Mouse (Mus musculus) limb, embryonic 12.5 days (tissue): ENCODE measurements around the gene Ppard. TPM values are rescaled to one million over a fixed set of nuclear protein-coding genes. Genes with fewer than 3 reads are reported as not detected.
A peak's percentile ranks its signal among the peaks of the same experiment; 100 is the strongest.

Experiments used
- ATAC-seq: fragments of 200-750 bp; cut with Nextera tagmentation; 2 replicates; pipeline ENCODE4 v1.8.0; 2017; ENCODE audit warnings: low read depth, moderate TSS enrichment; ENCODE audit not compliant: insufficient number of reproducible peaks, insufficient read depth, low FRiP score, low TSS enrichment
- H3K27ac ChIP-seq: fragments of 300-500 bp; sonication (generic); 2 replicates; pipeline ENCODE4 v1.5.1; 2016; ENCODE audit warnings: mild to moderate bottlenecking, moderate library complexity
- H3K27me3 ChIP-seq: fragments of 300-500 bp; sonication (generic); 2 replicates; pipeline ENCODE4 v1.6.1; 2016; ENCODE audit warnings: mild to moderate bottlenecking, moderate library complexity
- H3K36me3 ChIP-seq: fragments of 300-500 bp; sonication (generic); 2 replicates; pipeline ENCODE4 v1.6.1; 2016; ENCODE audit warnings: mild to moderate bottlenecking, moderate library complexity
- H3K4me1 ChIP-seq: fragments of 300-500 bp; sonication (generic); replicated peaks from 2 replicates; pipeline ENCODE4 v1.6.1; 2016
- H3K4me2 ChIP-seq: fragments of 300-500 bp; sonication (generic); 2 replicates; pipeline ENCODE4 v1.6.1; 2016; ENCODE audit warnings: mild to moderate bottlenecking, moderate library complexity
- H3K4me3 ChIP-seq: fragments of 300-500 bp; sonication (generic); replicated peaks from 2 replicates; pipeline ENCODE4 v1.5.1; 2016; ENCODE audit warnings: mild to moderate bottlenecking
- H3K9ac ChIP-seq: fragments of 300-500 bp; sonication (generic); replicated peaks from 2 replicates; pipeline ENCODE4 v1.6.1; 2016; ENCODE audit warnings: mild to moderate bottlenecking, moderate library complexity
- H3K9me3 ChIP-seq: fragments of 300-500 bp; sonication (generic); 2 replicates; pipeline ENCODE4 v1.6.1; 2016; ENCODE audit warnings: mild to moderate bottlenecking, moderate library complexity
- WGBS: fragments of 180-500 bp; shearing (Covaris S2); methylation state at CpG from one replicate; pipeline ENCODE4 v1.1.7; 2016; 5-methylcytosine and 5-hydroxymethylcytosine counted together
- polyA plus RNA-seq: library from polyadenylated mRNA; unstranded; fragments of >200 nt; fragmentation: Nextera tagmentation; extraction: Ambion mirVana; gene quantifications from 2 replicates; pipeline ENCODE4 v1.2.1, GENCODE M21; 2016

Ppard gene
- polyA plus RNA-seq, 1 experiment from 2014 or later, result 3.2 TPM

DNA sequence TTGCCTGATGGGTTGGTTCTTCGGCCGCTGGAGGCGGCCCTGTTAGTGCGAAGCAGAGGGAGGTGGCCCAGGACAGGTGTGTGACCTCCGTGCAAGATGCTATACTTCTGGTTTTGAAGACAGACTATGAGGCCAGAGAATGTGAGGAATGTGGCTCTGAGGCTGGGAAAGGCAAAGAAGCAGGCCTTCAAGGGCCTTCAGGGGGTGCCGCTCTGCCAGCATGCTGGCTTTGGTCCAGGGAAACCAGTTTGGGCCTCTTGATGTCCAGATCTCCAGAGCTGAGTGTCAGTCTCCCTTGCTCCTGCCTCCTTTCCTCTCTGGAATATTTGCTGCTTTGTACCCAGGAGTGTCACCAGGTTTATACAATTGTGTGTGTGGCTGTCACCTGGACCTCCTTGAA is 9.8 kb downstream of the Ppard start:
- no peaks in the 10 kb centered on the region for H3K27me3 ChIP-seq
- H3K4me3 ChIP-seq, result no peak overlapping the region
- ATAC-seq, result no peak
- H3K4me1 ChIP-seq, result peaks cover 31% of the 10 kb centered on the region
- no peak overlapping the region for H3K9ac ChIP-seq
- no peaks in the 10 kb centered on the region for H3K9me3 ChIP-seq
- no peak overlapping the region for H3K4me2 ChIP-seq
- 82% methylated on average over 6 of the region's 6 CpGs for WGBS
- peaks cover 61% of the 10 kb centered on the region for H3K36me3 ChIP-seq
- H3K27ac ChIP-seq, result 0 out of 2 replicates have a peak overlapping the region, but pooled peaks have one; percentile 23

DNA sequence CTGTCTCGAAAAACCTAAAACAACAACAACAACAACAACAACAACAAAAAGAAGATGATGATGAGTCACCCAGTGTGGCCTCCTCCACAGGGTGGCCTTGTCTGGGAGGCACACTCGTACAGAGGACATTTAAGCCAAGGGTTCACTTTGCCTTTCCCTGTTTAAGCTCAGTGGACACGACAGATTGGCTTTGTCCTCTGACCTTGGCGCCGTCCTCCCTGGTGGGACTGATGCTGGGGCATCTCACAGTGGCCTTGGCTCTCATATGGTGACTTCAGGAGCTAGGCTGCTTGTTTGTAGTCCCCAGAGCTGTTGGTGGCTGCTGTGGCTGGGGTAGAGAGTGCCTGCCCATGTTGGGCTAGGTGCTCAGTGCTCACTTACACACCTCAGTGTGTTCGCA is 11.7 kb downstream of the Ppard start:
- WGBS, result 84% methylated on average over 6 of the region's 6 CpGs
- Histone ChIP-seq H3K27ac (peak overlapping the region; percentile 93), H3K9me3 (no peaks in the 10 kb centered on the region), H3K9ac (no peak overlapping the region), H3K4me2 (no peak overlapping the region), H3K4me1 (peaks cover 47% of the 10 kb centered on the region), H3K36me3 (peaks cover 45% of the 10 kb centered on the region), H3K4me3 (no peak overlapping the region), H3K27me3 (no peaks in the 10 kb centered on the region)
- no peak for ATAC-seq

DNA sequence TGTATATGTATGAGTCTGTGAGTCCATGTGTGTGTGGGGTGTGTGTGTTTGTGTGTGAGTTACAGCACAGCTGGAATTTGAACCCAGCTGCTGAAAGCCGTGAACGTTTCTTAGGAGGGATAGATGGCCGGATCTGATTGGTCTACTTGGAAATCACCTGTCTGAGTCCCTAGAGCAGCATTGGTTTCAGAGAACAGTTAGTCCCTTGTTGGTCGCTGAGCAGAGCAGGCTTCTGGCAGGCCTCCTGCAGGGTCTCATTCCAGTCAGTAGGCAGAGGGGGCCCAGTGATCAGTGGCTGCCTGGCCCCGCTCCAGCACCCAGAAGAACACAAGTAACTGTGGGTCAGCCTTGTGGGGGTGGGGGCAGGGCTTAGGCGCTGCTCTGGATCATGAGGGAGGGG is 12.2 kb downstream of the Ppard start:
- H3K9ac ChIP-seq, result no peak overlapping the region
- H3K4me2 ChIP-seq, result peak overlapping the region; percentile 16; the same call in 1 of the 2 replicates
- no peaks in the 10 kb centered on the region for H3K27me3 ChIP-seq
- H3K9me3 ChIP-seq, result no peaks in the 10 kb centered on the region
- peaks cover 52% of the 10 kb centered on the region for H3K4me1 ChIP-seq
- peaks cover 40% of the 10 kb centered on the region for H3K36me3 ChIP-seq
- ATAC-seq, result peak; percentile 70
- H3K27ac ChIP-seq, result peak overlapping the region; percentile 93
- H3K4me3 ChIP-seq, result no peak overlapping the region
- 28% methylated on average over 6 of the region's 6 CpGs for WGBS

DNA sequence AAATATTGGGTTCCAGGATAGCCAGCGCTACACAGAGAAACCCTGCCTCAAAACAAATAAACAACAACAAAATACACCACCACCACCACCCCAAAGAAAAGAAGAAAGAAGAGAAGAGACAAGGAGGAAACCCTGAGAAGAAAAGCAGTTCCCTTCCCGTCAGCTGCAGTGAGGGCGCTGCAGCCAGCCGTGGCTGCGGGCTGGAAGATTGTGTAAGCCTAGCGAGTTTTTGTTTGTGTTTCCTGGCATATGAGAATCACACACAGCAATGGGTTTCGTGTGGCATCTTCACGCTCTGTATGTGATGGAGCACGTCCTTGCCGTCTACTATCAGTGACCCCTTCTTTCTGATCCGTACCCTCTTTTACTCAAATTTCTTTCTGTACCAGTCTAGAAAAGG is 14.1 kb downstream of the Ppard start:
- H3K4me1 ChIP-seq, result peaks cover 56% of the 10 kb centered on the region
- H3K4me2 ChIP-seq, result no peak overlapping the region
- no peaks in the 10 kb centered on the region for H3K9me3 ChIP-seq
- H3K27ac ChIP-seq, result peak overlapping the region; percentile 82
- H3K9ac ChIP-seq, result no peak overlapping the region
- H3K4me3 ChIP-seq, result no peak overlapping the region
- ATAC-seq, result no peak
- peaks cover 26% of the 10 kb centered on the region for H3K36me3 ChIP-seq
- H3K27me3 ChIP-seq, result no peaks in the 10 kb centered on the region
- 81% methylated on average over 11 of the region's 11 CpGs for WGBS

DNA sequence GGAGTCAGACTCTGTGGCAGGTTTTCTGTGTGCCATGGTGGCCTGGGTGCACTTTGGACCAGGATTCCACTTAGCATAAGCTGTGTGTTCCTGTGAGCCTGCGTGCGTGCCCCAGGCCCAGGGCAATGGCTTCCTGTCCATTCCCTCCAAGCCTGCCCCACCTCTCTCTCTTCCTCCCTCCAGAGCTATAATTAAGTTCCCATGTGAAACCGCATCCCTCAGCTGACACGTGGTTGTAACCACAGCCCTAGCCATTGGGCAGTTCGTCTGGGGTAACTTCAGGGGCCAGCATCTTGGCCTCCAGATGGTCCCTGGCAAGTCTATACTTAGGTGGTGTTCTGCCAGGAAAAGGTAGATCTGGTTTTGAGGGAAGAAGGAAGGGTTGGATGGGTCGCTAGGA is 15.1 kb downstream of the Ppard start:
- peak overlapping the region; percentile 82 for H3K27ac ChIP-seq
- no peaks in the 10 kb centered on the region for H3K27me3 ChIP-seq
- no peaks in the 10 kb centered on the region for H3K9me3 ChIP-seq
- peaks cover 25% of the 10 kb centered on the region for H3K36me3 ChIP-seq
- H3K9ac ChIP-seq, result peak overlapping the region; percentile 37; the same call in 1 of the 2 replicates
- H3K4me1 ChIP-seq, result peaks cover 64% of the 10 kb centered on the region
- ATAC-seq, result no peak
- H3K4me3 ChIP-seq, result no peak overlapping the region
- H3K4me2 ChIP-seq, result no peak overlapping the region
- 16% methylated on average over 6 of the region's 6 CpGs for WGBS

DNA sequence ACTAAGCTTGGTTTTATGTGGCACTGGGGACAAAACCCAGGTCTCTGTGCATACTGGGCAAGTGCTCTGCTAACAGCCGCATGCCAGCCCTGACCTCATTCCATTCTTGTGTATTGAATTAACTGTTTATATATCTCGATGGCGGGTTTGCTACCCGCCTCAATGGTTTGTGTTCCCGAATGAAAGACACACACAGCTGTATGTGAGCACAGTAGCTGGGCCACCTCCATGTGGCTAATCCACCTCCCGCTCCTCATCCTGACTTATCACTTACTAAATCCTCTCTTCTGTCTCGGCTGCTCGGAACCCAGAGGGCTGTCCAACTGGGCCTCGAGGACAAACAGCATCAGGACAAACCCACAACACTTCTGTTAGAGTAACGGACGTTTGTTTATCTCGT is 16.6 kb downstream of the Ppard start:
- H3K27me3 ChIP-seq, result no peaks in the 10 kb centered on the region
- H3K9me3 ChIP-seq, result 0 out of 2 replicates have a peak, but pooled peaks cover 3% of the 10 kb centered on the region
- peaks cover 64% of the 10 kb centered on the region for H3K4me1 ChIP-seq
- peak overlapping the region; percentile 31 for H3K27ac ChIP-seq
- no peak overlapping the region for H3K4me3 ChIP-seq
- H3K9ac ChIP-seq, result no peak overlapping the region
- H3K4me2 ChIP-seq, result no peak overlapping the region
- WGBS, result 68% methylated on average over 12 of the region's 12 CpGs
- ATAC-seq, result no peak
- H3K36me3 ChIP-seq, result peaks cover 19% of the 10 kb centered on the region

GRCm38 (mm10) chr17:28251579-28252280 is 19.2 kb downstream of the Ppard start:
- H3K9me3 ChIP-seq, result 0 out of 2 replicates have a peak, but pooled peaks cover 3% of the 10 kb centered on the region
- H3K36me3 ChIP-seq, result peaks cover 19% of the 10 kb centered on the region
- no peak overlapping the region for H3K4me2 ChIP-seq
- H3K4me3 ChIP-seq, result no peak overlapping the region
- peaks cover 65% of the 10 kb centered on the region for H3K4me1 ChIP-seq
- H3K9ac ChIP-seq, result no peak overlapping the region
- ATAC-seq, result no peak
- 84% methylated on average over 12 of the region's 12 CpGs for WGBS
- H3K27me3 ChIP-seq, result no peaks in the 10 kb centered on the region
- 0 out of 2 replicates have a peak overlapping the region, but pooled peaks have one; percentile 41 for H3K27ac ChIP-seq

DNA sequence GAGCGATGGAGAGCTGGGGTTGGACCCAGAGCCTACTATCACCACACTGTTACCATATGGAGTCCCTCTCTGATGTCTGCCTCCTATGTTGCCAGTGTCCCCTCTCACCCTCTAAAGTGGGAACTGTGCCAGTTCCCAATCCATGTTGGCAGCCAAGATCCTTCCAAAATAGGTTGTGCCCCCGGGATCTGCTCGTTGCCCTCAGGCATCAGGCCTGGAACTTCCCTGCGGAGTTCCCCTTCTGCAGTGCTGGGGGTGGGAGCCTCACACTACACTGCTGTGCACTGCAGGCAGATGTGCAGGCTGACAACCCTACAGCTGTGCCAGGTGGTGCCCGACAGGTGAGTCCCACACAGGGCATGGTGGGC is 19.8 kb downstream of the Ppard start:
- H3K9ac ChIP-seq, result no peak overlapping the region
- H3K36me3 ChIP-seq, result peaks cover 19% of the 10 kb centered on the region
- peaks cover 65% of the 10 kb centered on the region for H3K4me1 ChIP-seq
- no peak for ATAC-seq
- 93% methylated on average over 5 of the region's 5 CpGs for WGBS
- H3K4me3 ChIP-seq, result no peak overlapping the region
- 0 out of 2 replicates have a peak, but pooled peaks cover 3% of the 10 kb centered on the region for H3K9me3 ChIP-seq
- no peaks in the 10 kb centered on the region for H3K27me3 ChIP-seq
- H3K4me2 ChIP-seq, result no peak overlapping the region
- H3K27ac ChIP-seq, result 0 out of 2 replicates have a peak overlapping the region, but pooled peaks have one; percentile 41

GRCm38 (mm10) chr17:28253216-28253615 is 20.7 kb downstream of the Ppard start:
- H3K4me1 ChIP-seq, result peaks cover 67% of the 10 kb centered on the region
- no peak for ATAC-seq
- no peak overlapping the region for H3K27ac ChIP-seq
- 0 out of 2 replicates have a peak, but pooled peaks cover 3% of the 10 kb centered on the region for H3K9me3 ChIP-seq
- no peak overlapping the region for H3K9ac ChIP-seq
- H3K36me3 ChIP-seq, result peaks cover 19% of the 10 kb centered on the region
- no peaks in the 10 kb centered on the region for H3K27me3 ChIP-seq
- 77% methylated on average over 7 of the region's 7 CpGs for WGBS
- no peak overlapping the region for H3K4me3 ChIP-seq
- no peak overlapping the region for H3K4me2 ChIP-seq

GRCm38 (mm10) chr17:28254804-28255203 is 22.3 kb downstream of the Ppard start:
- H3K4me3 ChIP-seq, result no peak overlapping the region
- H3K9me3 ChIP-seq, result 0 out of 2 replicates have a peak, but pooled peaks cover 3% of the 10 kb centered on the region
- no peak overlapping the region for H3K9ac ChIP-seq
- ATAC-seq, result no peak
- WGBS, result 57% methylated on average over 4 of the region's 4 CpGs
- no peaks in the 10 kb centered on the region for H3K27me3 ChIP-seq
- H3K27ac ChIP-seq, result no peak overlapping the region
- H3K4me1 ChIP-seq, result peaks cover 57% of the 10 kb centered on the region
- peaks cover 31% of the 10 kb centered on the region for H3K36me3 ChIP-seq
- no peak overlapping the region for H3K4me2 ChIP-seq

DNA sequence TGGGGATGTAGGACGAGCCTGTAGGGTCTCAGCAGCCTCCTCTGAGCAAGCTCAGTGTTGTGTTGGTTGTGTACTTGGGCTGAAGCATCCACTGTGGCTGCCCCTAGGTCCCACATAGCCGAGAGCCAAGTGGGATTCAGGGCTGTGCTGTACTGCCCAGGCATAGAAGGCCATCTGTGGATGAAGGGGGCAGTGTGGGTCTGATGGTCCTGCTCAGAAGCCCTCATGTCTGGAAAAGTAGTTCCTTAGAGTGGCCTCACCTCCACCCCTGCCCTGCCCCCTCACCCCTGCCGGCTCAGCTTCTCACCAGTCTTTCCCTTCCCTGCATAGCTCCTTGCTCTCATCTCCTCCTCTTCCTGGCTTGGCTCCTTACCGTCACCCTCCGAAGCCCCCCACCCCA is 23.2 kb downstream of the Ppard start:
- WGBS, result 33% methylated on average over 5 of the region's 5 CpGs
- ATAC-seq, result no peak
- H3K4me2 ChIP-seq, result no peak overlapping the region
- peaks cover 57% of the 10 kb centered on the region for H3K4me1 ChIP-seq
- 0 out of 2 replicates have a peak, but pooled peaks cover 3% of the 10 kb centered on the region for H3K9me3 ChIP-seq
- no peaks in the 10 kb centered on the region for H3K27me3 ChIP-seq
- H3K4me3 ChIP-seq, result no peak overlapping the region
- H3K9ac ChIP-seq, result 0 out of 2 replicates have a peak overlapping the region, but pooled peaks have one; percentile 9
- peak overlapping the region; percentile 88 for H3K27ac ChIP-seq
- peaks cover 35% of the 10 kb centered on the region for H3K36me3 ChIP-seq
